Mouse (Mus musculus): ENCODE data around the gene Gm853.

Gm853 gene

DNA sequence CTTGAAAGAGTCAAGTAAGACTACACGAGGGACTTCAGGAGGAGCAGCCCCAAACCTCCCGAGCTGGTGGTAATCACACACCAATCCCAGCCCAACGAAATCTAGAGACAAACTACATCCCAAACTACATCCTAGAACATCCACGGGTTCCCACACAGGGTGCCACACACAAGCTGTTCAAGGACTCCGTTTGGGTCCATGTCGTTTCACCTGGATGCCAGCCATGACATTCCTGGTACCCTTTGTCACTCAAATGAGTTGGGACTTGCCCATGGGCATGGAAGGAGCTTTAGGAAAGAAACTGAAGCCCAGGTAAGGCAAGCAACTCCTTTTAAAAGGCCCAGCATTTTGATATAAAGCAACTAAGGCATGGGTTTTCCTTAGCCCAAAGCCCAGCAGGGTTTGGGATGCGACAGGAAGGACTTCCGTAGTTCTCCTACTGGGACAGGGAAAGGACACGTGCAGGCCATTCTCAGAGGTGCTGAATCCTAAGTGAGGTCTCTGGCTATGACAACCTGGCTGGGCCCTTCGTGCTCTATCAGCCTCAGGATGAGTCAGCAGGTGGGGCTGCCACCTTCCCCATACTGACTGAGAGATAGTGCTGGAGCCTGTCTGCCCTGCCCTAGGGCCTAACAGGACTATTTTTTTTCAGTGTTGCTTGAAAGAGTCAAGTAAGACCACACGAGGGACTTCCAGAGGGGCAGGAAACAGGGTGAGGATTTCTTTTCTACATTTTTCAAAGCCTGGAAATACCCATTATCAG lies 49.0 kb downstream of the Gm853 start:
- DNase-seq = peak; percentile 48

DNA sequence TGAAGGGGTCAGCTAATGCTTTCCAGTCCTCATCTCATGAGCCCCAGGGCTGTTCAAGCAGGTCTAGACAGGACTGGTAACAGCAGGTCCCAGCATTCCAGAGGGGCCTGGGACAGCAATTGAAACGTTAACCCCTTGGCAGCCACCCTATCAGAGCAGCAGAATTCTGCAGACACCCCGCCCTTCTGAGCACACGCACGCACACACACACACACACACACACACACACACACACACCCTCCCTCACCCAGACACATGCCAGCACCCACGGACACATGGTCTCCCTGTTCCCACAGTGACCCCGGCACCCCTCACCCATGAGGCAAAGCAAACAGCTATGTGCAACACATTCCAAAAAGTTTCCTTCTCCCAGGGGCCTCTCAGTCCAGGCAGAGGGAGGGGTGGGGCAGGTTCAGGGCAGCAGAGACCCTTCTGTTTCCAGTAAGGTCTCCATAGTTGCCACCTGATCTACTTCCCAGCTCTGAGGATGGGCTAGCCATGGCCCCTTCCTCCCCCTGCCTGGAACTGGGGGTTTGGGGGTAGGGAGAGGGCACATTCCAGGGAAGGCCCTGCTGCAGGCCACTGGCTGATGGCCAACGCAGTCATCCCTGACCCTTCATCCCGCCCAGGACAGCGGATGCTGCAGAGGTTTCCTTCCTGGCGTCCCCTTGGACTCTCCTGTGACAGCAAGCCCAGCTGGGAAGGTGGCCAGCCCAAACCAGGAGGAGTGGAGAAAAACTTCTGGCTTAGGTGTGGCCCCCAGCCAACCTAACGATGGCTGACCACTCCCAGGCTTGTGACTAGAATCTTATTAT lies 50.0 kb downstream of the Gm853 start:
- DNase-seq = peak; percentile 91

DNA sequence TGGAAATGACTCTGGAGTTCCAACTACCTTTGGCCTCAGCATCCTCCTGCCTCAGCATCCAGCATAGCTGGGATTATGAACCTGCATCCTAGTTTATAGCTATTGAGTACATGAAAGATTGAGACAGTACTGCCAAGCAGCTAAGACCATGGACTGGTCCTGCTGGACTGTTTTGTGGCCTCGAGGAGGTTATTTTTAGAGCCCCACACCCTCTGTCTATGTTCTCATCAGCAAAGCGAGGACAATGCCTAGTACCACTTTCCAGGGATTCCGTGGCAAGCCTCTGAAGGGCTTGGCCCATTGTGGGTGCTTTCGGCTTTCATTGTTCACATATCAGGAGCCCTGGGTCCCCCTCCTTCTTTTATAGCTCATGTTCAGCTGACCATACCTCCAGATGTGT lies 51.8 kb downstream of the Gm853 start:
- no peak for DNase-seq

DNA sequence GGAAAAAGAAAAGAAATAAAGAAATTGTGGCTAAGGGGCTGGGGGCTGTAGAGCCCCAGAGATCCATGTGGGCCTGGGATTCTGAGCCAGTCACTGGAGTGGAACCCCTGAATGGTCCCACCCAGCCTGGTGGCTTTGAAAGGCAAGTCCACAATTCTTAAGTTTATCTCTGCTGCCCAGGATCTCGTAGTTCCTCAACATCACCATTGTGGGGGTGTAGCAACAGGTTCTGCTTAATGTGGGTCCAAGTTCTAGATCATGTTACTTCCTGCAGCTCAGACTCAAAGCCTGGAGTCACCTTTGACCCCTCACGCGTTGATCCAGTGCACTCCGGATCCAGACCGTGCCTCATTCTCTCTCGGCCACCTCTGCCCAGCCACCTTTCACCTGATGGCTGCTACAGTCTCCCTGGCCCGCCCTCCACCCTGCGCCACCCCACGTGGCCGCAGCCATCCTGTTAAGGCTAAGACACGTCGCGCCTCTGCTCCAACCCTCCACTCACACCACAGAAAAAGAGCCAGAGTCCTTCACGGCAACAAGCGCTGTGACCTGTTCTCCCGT lies 52.7 kb downstream of the Gm853 start:
- peak; percentile 56 for DNase-seq

DNA sequence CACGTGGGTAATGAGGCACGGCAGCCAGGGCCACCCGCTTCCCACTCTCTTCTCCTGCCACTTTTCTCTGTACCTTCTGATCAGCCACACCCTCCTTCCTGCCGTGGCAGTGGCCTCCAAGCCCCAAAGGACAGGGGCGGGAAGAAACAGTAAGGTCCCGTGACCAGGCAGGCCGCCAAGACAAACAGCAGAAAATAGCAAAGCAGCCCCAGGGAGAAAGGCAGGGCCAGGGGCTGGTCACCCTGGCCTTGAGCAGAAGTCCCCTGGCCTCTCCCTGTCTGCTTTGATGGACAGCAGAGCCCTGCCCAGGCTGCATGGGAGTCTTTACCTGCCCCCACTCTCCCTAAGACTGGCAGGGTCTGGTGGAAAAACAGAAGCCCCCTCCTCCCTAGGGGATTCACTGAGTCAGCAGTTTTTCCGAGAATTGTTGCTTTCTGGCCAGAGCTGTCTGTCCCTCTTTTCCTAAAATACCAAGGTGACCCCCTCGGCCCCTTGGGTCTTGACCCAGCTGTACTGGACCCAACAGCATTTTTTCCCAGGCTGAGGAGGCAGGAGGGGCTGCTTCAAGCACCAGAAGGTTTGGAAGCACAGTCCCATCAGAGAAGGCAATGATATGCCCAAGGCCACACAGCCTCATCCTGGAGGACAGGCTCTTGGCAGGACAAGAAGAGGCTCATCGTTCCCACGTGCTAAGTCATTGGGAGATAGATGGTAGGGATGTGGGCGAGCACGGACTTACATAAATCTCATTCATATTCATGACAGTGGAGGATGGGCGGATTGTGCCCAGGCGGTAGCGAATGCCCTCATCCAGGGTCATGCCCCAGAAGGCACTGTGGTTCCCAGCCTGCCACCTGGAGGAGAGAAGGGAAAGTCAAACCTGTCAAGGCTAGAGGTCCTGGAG lies 53.7 kb downstream of the Gm853 start:
- peak; percentile 94 for DNase-seq

DNA sequence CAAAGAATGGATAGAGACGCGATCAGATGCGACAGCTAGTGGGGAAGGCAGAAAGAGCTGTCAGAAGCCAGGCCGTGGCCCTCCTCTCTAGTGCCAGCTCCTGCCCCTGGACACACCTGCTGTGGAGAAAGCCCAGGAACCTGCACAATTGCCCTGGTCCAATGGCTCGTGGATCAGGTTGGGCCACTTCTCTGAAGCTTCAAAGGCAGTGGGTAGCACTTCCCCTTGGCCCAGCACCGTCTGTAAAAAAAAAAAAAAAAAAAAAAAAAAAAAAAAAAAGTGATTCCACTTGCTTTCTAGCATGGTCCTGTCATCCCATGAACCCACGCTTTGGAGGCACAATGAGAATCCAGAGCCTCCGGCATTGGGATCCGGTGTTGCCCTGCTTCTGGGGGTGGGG lies 54.4 kb downstream of the Gm853 start:
- no peak for DNase-seq

DNA sequence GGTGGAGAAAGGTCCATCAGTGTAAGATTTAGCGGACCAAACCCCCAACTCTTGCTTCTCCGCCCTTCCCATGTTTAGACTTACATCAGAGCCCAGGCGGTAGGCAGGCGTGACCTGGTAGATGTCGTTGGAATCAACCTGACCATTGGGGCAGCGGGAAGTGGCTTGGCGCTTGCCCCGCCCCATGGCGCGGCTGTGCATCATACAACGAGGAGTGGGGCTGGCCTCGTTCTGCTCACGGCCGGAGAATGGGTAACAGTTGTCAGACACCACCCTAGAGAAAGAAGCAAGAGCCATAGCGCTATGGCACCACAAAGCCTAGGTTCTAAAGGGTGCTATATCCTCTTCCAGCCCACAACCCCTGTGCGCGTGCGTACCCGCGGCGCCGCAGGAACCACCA lies 54.9 kb downstream of the Gm853 start:
- no peak for DNase-seq

DNA sequence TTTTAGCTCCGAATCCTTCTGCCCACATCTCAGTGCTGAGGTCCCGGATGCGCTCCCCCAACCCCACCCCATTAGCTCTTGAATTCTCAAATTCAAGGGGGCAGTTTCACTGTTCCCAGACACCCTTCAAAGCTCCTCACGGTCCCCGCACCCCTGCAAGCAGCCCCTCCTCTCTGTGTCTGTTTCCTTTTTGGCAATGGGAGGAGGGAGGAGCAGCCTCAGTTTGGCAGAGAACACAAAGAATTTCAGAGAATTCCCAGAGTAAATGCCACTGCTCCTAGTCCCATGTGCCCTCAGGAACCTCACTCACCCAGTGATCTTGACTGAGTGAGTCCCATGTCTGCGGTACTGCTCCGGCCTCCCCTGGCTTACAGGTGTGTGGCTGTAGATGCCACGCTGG lies 55.6 kb downstream of the Gm853 start:
- DNase-seq = no peak

DNA sequence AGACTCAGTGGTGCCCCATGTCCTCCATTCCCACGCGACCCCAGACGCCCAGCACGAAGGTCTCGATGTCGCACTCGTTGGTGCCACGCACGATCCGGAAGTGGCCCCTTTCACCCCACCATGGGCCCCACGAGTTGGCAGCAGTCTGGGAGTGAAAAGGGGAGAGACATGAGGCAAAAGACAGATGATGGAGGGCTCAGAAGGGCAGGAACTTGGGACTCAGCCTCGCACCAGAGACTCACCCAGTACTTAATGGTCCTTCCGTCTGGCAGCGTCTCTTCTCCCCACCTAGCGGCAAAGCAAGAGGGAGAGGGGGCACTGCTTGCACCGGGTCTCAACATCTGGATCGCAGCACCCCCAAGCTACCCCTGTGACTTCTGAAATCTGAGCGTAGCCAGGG lies 56.1 kb downstream of the Gm853 start:
- DNase-seq = no peak

DNA sequence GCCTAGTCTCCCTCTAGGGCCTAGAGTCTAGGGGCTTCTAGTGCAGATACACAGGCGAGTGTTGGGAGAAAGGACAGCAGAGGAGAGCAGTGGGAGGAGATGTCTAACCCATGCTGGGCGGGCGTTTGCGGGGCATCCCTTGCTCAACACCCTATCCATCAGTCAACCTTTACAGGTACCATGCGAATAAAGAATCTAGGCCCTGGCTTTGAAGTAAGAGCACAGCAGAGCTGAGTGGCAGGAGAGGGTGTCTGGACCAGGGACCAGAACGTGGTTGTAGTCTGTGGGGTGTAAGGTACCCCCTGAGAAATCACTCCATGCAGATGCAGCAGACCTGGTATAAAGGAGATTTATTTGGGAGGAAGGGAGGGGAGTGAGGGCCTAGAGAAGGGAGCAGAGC lies 58.1 kb downstream of the Gm853 start:
- DNase-seq = no peak

DNA sequence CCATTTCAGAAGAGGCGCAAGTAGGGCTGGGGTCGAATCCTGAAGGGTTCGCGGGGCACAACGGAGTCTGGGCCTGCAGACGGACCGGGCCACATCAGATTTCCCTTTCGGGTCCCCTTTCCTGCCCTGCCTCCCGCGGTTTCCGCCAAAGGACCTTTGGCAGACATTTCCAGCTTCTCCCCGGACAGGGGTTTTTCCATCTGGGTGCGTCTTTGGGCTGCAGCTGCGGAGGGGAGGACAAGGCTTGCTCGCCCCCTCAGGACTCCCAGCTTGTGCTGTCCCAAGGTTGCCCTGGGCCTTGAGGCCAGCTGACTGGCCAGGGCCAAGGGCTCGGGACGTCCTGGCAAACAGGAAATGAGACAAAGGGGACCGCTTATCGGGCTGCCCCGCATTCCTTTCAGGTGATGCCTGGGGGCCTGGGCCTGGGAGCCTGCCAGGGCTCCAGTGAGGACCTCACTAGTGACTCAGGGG lies 58.8 kb downstream of the Gm853 start:
- DNase-seq = peak; percentile 64

DNA sequence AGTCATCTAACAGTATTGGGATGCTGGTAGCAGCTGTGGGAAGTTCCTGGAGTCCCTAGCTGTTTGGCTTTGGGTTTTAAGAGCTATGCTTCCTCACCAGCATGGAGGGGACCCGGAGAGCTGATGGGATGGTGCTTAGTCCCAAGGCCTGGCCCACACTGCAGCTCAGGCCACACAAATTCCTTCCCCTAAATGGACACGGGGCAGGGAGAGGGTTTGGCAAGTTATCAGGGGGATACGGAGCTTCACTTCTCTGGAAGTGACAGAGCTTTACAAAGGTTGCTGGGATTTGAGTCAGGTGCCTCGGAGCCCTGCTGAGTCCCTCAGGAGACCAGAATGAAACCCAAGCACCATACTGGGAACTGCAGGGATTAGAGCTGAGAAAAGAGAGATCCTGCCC lies 60.9 kb downstream of the Gm853 start:
- no peak for DNase-seq
